Mouse (Mus musculus) spleen, postnatal 4 days (tissue): ENCODE measurements around the gene Mvp.

Source experiments
- DNase-seq, 2 experiments: peaks; one replicate each; pipeline ENCODE4 v3.0.0; 2022; ENCODE audit warnings: low spot score in 2 of 2

Gene Mvp

DNA sequence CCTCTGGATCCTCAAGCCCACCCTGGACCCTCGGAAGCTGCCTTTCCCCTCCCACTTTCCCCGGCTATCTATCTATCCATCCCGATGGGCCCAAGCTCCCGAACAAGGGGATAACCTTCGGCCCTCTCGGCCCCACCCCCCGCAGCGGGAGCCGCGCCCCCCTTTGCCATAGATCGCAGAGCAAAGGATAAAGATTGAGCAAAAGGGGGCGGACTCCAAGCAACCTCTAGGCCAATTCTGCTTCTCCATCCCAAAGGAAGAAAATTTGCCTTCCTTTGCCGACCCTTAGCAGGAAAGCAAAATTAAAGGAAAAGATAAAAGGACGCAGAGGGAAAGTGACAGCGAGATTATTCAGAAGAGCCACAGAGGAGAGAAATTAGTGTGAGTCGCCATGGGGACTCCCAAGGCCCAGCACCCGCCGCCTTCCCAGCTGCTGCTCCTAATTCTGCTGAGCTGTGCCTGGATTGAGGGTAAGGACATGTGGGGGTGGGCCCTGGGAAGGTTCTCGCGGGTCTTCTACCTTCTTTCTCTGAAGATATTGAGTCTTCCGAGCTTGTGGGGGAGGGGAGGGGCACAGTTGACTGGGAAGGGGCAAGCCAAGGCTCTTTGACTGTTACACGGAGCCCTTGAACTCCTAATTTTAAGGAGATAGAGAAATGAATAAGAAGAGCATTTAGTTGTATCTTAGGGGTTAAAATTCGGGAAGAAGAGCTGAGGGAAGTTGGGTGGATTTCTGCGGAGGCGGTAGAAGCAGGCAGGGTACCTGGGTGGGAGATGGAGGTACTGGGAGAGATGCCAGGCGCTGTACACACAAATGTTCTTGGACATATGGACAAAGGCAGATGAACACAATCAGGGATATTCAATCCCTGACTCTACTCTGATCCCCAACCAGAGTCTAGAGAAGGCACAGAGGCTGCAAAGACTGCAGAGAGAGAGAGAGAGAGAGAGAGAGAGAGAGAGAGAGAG, 63.5 kb downstream of the Mvp start:
- no peak for DNase-seq

DNA sequence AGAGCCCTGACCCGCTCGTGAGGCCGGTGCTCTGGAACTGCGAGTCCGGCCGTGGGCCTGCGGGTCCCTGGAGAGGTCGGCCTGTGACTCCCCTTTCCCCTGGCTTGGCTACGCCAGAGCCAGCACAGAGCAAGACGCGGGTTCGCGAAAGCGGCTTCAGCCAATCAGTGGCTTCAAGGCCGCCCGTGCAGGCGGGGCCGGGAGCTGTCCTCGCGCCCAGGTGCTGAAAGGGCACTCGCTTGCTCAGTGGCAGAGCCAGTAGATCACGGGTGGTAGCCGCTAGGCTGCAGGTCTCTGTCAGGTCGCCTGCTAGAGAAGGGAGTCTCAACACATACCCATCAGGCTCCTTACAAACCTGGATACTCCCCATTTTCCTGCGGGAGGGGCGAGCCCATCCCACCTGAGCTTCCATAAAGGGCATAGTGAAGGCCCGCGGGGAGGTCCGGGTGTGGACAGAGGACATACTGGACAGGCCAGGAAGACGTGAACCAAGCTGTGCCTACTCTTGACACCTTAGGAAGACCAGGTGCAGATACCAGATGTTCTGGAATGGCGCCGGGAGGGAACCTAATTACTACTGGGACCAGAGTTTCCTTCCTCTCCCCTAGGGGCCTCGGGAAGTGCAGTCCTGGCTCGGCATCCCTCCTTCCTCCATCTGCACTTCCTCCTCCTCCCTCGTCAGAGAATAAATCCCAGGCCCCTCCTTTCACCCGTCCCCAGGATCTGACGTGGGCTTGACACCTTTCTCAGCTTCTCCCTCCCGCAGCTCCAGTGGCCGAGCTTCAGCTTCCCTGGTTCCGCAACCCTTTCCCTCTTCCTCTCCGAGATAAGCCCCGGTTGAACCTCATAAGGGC, 64.4 kb downstream of the Mvp start, which contains the start of gene Sez6l2:
Gene Sez6l2, plus strand, starts transcription at position 771 of the 854 bp plus-strand sequence.
- DNase-seq, result peak; percentile 92 to 99

DNA sequence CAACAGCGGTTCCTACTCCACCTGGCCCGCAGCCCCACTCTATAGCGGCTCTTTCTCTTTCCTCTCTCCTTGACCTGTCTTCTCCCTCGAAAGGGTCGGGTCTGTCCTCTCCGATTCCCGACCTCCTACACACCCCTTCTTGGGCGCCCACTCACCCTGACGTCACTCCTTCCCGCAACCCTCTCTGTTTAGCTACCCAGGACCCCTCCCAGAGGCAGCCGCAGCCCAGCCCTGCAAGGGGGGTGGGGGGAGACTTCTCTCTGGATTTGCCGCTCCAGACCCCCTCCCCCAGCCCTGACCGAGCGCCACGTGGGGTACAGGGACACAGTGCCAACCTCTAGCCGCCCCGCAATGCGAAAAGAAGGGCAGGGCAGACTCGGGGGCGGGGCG, 65.0 kb downstream of the Mvp start, which contains the start of gene Asphd1:
Gene Asphd1, minus strand, starts transcription at position 180 of the 390 bp plus-strand sequence.
- no peak for DNase-seq

- peak in 1 of 2 experiments; percentile 63 for DNase-seq
These were observed 65.8 kb downstream of the Mvp start for GRCm38 (mm10) chr7:126948626-126949025.

GRCm38 (mm10) chr7:126946530-126946929, 67.9 kb downstream of the Mvp start:
- DNase-seq, result peak in 1 of 2 experiments; percentile 74

DNA sequence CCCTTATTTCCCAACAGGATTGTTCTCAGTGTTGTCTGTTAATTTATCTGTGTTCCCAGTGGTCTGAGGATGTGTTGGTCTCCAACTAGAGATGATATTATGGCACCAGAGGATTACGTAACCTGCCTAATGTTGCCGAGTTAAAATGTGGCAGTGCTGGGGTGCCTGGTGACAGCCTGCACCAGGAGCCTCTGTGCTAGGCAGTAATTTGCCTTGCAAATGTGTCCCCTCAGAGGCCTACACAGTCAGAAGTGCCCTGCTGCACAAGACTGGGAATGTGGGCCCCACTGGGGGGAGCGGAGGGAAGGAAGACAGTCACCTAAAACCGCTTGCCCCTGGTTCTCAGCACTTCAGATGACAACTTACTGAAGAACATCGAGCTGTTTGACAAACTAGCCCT, 72.6 kb downstream of the Mvp start:
- DNase-seq, result no peak

DNA sequence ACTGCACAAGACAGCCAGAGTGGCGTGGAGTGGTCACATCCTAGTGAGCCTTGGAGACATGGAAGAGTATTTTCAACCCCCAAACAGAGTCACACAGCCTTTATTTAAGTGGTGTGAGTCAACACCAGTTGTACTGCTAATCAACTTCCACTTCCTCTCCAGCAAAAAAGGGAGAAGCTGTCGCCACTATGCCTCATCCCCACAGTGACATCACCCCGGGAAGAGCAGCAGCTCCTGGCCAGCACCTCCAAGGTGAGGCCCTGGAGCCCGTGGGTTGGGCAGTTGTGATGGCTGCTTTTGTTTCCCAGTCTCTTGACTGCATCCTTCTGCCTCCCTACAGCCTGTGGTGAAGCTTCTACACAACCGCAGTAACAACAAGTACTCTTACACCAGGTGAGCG, 73.2 kb downstream of the Mvp start:
- DNase-seq, result no peak
